Mouse (Mus musculus): ENCODE measurements around the gene Lpin1. TPM values are rescaled to one million over a fixed set of nuclear protein-coding genes. Genes with fewer than 3 reads are reported as not detected.

Lpin1 gene
- polyA plus RNA-seq, 1 experiment, result 19.6 TPM

- TF ChIP-seq POLR2A (IDR thresholded peaks at IDR 0.05; ENCODE audit: borderline replicate concordance, low read depth, low read length) (no peak), CTCF (IDR thresholded peaks at IDR 0.05; ENCODE audit: low read depth, low read length) (no peak)
- no peak overlapping the region for H3K4me3 ChIP-seq (ENCODE audit: insufficient read depth, low read length)
- no peak overlapping the region for H3K27ac ChIP-seq (ENCODE audit: insufficient read depth, low read depth, low read length)
- no peaks in the 10 kb centered on the region for H3K4me1 ChIP-seq (ENCODE audit: control insufficient read depth, insufficient read depth, low read length)
These were observed 9.5 kb upstream of the Lpin1 start for GRCm38 (mm10) chr12:16620230-16620629.

- H3K4me3 ChIP-seq (ENCODE audit: insufficient read depth, low read length), result no peak overlapping the region
- H3K4me1 ChIP-seq (ENCODE audit: control insufficient read depth, insufficient read depth, low read length), result no peaks in the 10 kb centered on the region
- TF ChIP-seq CTCF (IDR thresholded peaks at IDR 0.05; ENCODE audit: low read depth, low read length) (no peak), POLR2A (IDR thresholded peaks at IDR 0.05; ENCODE audit: borderline replicate concordance, low read depth, low read length) (no peak)
- H3K27ac ChIP-seq (ENCODE audit: insufficient read depth, low read depth, low read length), result no peak overlapping the region
These were observed 8.7 kb upstream of the Lpin1 start for GRCm38 (mm10) chr12:16619453-16619852.

GRCm38 (mm10) chr12:16618512-16619274 is 7.9 kb upstream of the Lpin1 start:
- no peak for TF ChIP-seq POLR2A (IDR thresholded peaks at IDR 0.05; ENCODE audit: borderline replicate concordance, low read depth, low read length)
- no peak for TF ChIP-seq CTCF (IDR thresholded peaks at IDR 0.05; ENCODE audit: low read depth, low read length)
- Histone ChIP-seq H3K4me1 (ENCODE audit: control insufficient read depth, insufficient read depth, low read length) (no peaks in the 10 kb centered on the region), H3K4me3 (ENCODE audit: insufficient read depth, low read length) (no peak overlapping the region), H3K27ac (ENCODE audit: insufficient read depth, low read depth, low read length) (no peak overlapping the region)

GRCm38 (mm10) chr12:16615738-16616137 is 5.0 kb upstream of the Lpin1 start:
- Histone ChIP-seq H3K4me1 (ENCODE audit: control insufficient read depth, insufficient read depth, low read length) (no peaks in the 10 kb centered on the region), H3K27ac (ENCODE audit: insufficient read depth, low read depth, low read length) (no peak overlapping the region), H3K4me3 (ENCODE audit: insufficient read depth, low read length) (no peak overlapping the region)
- TF ChIP-seq POLR2A (IDR thresholded peaks at IDR 0.05; ENCODE audit: borderline replicate concordance, low read depth, low read length), result no peak
- no peak for TF ChIP-seq CTCF (IDR thresholded peaks at IDR 0.05; ENCODE audit: low read depth, low read length)

GRCm38 (mm10) chr12:16614556-16614955 is 3.8 kb upstream of the Lpin1 start:
- no peak overlapping the region for H3K4me3 ChIP-seq (ENCODE audit: insufficient read depth, low read length)
- TF ChIP-seq CTCF (IDR thresholded peaks at IDR 0.05; ENCODE audit: low read depth, low read length) (no peak), POLR2A (IDR thresholded peaks at IDR 0.05; ENCODE audit: borderline replicate concordance, low read depth, low read length) (no peak)
- H3K27ac ChIP-seq (ENCODE audit: insufficient read depth, low read depth, low read length), result no peak overlapping the region
- H3K4me1 ChIP-seq (ENCODE audit: control insufficient read depth, insufficient read depth, low read length), result no peaks in the 10 kb centered on the region

- Histone ChIP-seq H3K27ac (ENCODE audit: insufficient read depth, low read depth, low read length) (no peak overlapping the region), H3K4me3 (ENCODE audit: insufficient read depth, low read length) (no peak overlapping the region), H3K4me1 (ENCODE audit: control insufficient read depth, insufficient read depth, low read length) (no peaks in the 10 kb centered on the region)
- TF ChIP-seq CTCF (IDR thresholded peaks at IDR 0.05; ENCODE audit: low read depth, low read length), result no peak
- no peak for TF ChIP-seq POLR2A (IDR thresholded peaks at IDR 0.05; ENCODE audit: borderline replicate concordance, low read depth, low read length)
These were observed 5.1 kb downstream of the Lpin1 start for GRCm38 (mm10) chr12:16605624-16606023.

- H3K4me1 ChIP-seq (ENCODE audit: control insufficient read depth, insufficient read depth, low read length), result no peaks in the 10 kb centered on the region
- TF ChIP-seq CTCF (IDR thresholded peaks at IDR 0.05; ENCODE audit: low read depth, low read length), result no peak
- TF ChIP-seq POLR2A (IDR thresholded peaks at IDR 0.05; ENCODE audit: borderline replicate concordance, low read depth, low read length), result no peak
- H3K27ac ChIP-seq (ENCODE audit: insufficient read depth, low read depth, low read length), result no peak overlapping the region
- no peak overlapping the region for H3K4me3 ChIP-seq (ENCODE audit: insufficient read depth, low read length)
These were observed 8.5 kb downstream of the Lpin1 start for GRCm38 (mm10) chr12:16602271-16602670.

- Histone ChIP-seq H3K4me1 (ENCODE audit: control insufficient read depth, insufficient read depth, low read length) (no peaks in the 10 kb centered on the region), H3K27ac (ENCODE audit: insufficient read depth, low read depth, low read length) (no peak overlapping the region), H3K4me3 (ENCODE audit: insufficient read depth, low read length) (no peak overlapping the region)
- TF ChIP-seq CTCF (IDR thresholded peaks at IDR 0.05; ENCODE audit: low read depth, low read length), result no peak
- TF ChIP-seq POLR2A (IDR thresholded peaks at IDR 0.05; ENCODE audit: borderline replicate concordance, low read depth, low read length), result no peak
These were observed 10.4 kb downstream of the Lpin1 start for GRCm38 (mm10) chr12:16600374-16600773.

- Histone ChIP-seq H3K4me1 (ENCODE audit: control insufficient read depth, insufficient read depth, low read length) (no peaks in the 10 kb centered on the region), H3K4me3 (ENCODE audit: insufficient read depth, low read length) (no peak overlapping the region), H3K27ac (ENCODE audit: insufficient read depth, low read depth, low read length) (no peak overlapping the region)
- no peak for TF ChIP-seq POLR2A (IDR thresholded peaks at IDR 0.05; ENCODE audit: borderline replicate concordance, low read depth, low read length)
- TF ChIP-seq CTCF (IDR thresholded peaks at IDR 0.05; ENCODE audit: low read depth, low read length), result no peak
These were observed 11.4 kb downstream of the Lpin1 start for GRCm38 (mm10) chr12:16599359-16599758.

- TF ChIP-seq POLR2A (IDR thresholded peaks at IDR 0.05; ENCODE audit: borderline replicate concordance, low read depth, low read length) (no peak), CTCF (IDR thresholded peaks at IDR 0.05; ENCODE audit: low read depth, low read length) (no peak)
- no peak overlapping the region for H3K4me3 ChIP-seq (ENCODE audit: insufficient read depth, low read length)
- no peak overlapping the region for H3K27ac ChIP-seq (ENCODE audit: insufficient read depth, low read depth, low read length)
These were observed 17.0 kb downstream of the Lpin1 start for GRCm38 (mm10) chr12:16593761-16594160.

More at GRCm38 (mm10) chr12:16593761-16594160, 17.0 kb downstream of the Lpin1 start:
- H3K4me1 ChIP-seq (ENCODE audit: control insufficient read depth, insufficient read depth, low read length), result peaks cover 19% of the 10 kb centered on the region
